ENCODE assay signal across 31 mouse cellular contexts in the genomic region with DNA sequence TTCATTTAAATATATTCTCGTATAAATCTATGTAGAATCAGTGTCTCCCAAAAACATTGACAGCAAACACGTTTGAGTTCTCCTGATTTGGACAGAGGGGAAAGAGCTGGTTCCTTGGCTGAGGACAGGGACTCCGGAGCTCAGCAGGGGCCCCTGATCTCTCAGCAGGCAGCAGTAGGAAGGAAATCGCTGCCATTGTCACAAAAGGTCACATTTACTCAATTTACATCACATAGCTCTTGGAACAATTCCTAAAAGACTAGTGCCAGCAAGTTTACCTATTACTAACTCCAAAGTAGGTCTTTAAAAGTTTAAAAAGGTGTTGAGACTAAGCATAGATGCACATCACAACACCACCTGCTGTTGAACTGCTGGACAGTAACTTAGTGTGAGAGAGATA. TPM values are rescaled to one million over a fixed set of nuclear protein-coding genes. Genes with fewer than 3 reads are reported as not detected.
"Had no signal": no experiment of that assay in that cellular context is flagged by ENCODE, and none has a peak within 500 bp of the region (broad histone marks: within the 10 kb centered on the region; RNA-seq: fewer than 3 reads in every experiment).

No protein-coding gene starts in this region.

- DNase-seq: gastrocnemius, postnatal 14 days; gastrocnemius, postnatal 36 days; heart, adult 2 months; heart, postnatal 14 days; heart, postnatal 36 days; kidney, adult 18-20 months; kidney, adult 8-10 months; kidney, postnatal 10 days; kidney, postnatal 25 days; kidney, postnatal 4 days; liver; liver, embryonic 13.5 days had no signal

- H3K36me3 ChIP-seq: heart, embryonic 13.5 days; heart, embryonic 15.5 days; hindbrain, embryonic 13.5 days; hindbrain, embryonic 15.5 days; intestine, embryonic 15.5 days; limb, embryonic 12.5 days; liver, embryonic 13.5 days had no signal

- ATAC-seq: inflammation-experienced regulatory T-cells, adult 6 months; intestine, embryonic 15.5 days; intestine, postnatal 0 days had no signal

- H3K4me3 ChIP-seq: heart, adult 2 months; heart, embryonic 13.5 days; heart, embryonic 15.5 days; hindbrain, embryonic 13.5 days; hindbrain, embryonic 15.5 days; intestine, embryonic 15.5 days; layer of hippocampus, adult 2 months; left cerebral cortex, adult 2 months; limb, embryonic 12.5 days; liver, embryonic 13.5 days had no signal

- H3K27me3 ChIP-seq: heart, embryonic 13.5 days; heart, embryonic 15.5 days; hindbrain, embryonic 13.5 days; hindbrain, embryonic 15.5 days; intestine, embryonic 15.5 days; liver, embryonic 13.5 days had no signal

- H3K4me2 ChIP-seq: heart, embryonic 11.5 days; heart, embryonic 13.5 days; heart, embryonic 15.5 days; hindbrain, embryonic 13.5 days; hindbrain, embryonic 15.5 days; intestine, embryonic 15.5 days; limb, embryonic 12.5 days; liver, embryonic 11.5 days; liver, embryonic 13.5 days had no signal

- H3K27ac ChIP-seq: heart, adult 2 months; heart, embryonic 13.5 days; heart, embryonic 15.5 days; hindbrain, embryonic 13.5 days; hindbrain, embryonic 15.5 days; intestine, embryonic 15.5 days; layer of hippocampus, adult 2 months; left cerebral cortex, adult 2 months; limb, embryonic 12.5 days; liver, embryonic 13.5 days had no signal

- H3K9me3 ChIP-seq: heart, embryonic 13.5 days; heart, embryonic 15.5 days; hindbrain, embryonic 13.5 days; hindbrain, embryonic 15.5 days; intestine, embryonic 15.5 days; limb, embryonic 12.5 days; liver, embryonic 13.5 days had no signal

- H3K4me1 ChIP-seq: hindbrain, embryonic 13.5 days; hindbrain, embryonic 15.5 days; liver, embryonic 13.5 days had no signal

- H3K9ac ChIP-seq: heart, embryonic 13.5 days; heart, embryonic 15.5 days; hindbrain, embryonic 13.5 days; hindbrain, embryonic 15.5 days; intestine, embryonic 15.5 days; limb, embryonic 12.5 days; liver, embryonic 13.5 days had no signal

RNA-seq across cellular contexts. Expression of gene Tcf21, which starts 59.7 kb away (rescaled TPM):
- total RNA-seq: gastrocnemius, adult 18-20 months; gastrocnemius, adult 8-10 months; gastrocnemius, postnatal 14 days; gastrocnemius, postnatal 36 days; hematopoietic stem cell, adult 5-6 weeks; layer of hippocampus, adult 2 months; layer of hippocampus, postnatal 10 days; layer of hippocampus, postnatal 25 days; left cerebral cortex, adult 2 months; left cerebral cortex, postnatal 14 days; left cerebral cortex, postnatal 36 days had no signal
